Mouse (Mus musculus) gastrocnemius, adult 8-10 months (tissue): ENCODE results near the gene Fcrlb. TPM values are rescaled to one million over a fixed set of nuclear protein-coding genes. Genes with fewer than 3 reads are reported as not detected.

ENCODE experiments used
- DNase-seq, 2 experiments: peaks; one replicate each; pipeline ENCODE4 v3.0.0; 2022; ENCODE audit warnings: low spot score in 2 of 2
- total RNA-seq, 4 experiments: library from RNA; stranded (reverse); gene quantifications; 2 replicates each; pipeline ENCODE4 v1.2.4; 2022

Fcrlb gene
- total RNA-seq, 4 experiments from 2014 or later = not detected

DNA sequence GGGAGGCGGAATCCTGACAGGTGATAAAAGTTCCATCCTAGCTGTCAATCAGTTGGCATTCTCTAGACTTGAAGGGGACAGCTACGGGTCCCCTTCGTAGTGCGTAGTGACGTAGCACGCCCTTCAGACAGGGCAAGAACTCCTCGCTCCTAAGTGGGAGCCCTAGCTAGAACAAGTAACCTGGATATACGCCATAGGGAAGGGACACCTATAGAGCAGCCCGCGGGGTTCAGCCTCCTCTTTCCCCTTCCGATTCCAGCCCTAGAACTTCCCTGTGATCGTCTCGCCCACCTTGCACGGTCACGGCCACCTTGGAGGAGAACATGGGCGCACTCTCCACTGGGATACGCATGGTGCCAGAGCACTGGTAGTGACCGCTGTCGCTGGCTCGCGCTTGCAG, 4.4 kb downstream of the Fcrlb start:
- DNase-seq = no peak

GRCm38 (mm10) chr1:170907456-170908191, 5.1 kb downstream of the Fcrlb start:
- DNase-seq = no peak

- DNase-seq = no peak
Observed at GRCm38 (mm10) chr1:170907111-170907455, 5.7 kb downstream of the Fcrlb start.

GRCm38 (mm10) chr1:170903485-170903884, 9.3 kb downstream of the Fcrlb start:
- DNase-seq = no peak

- peak; percentile 46 to 50 for DNase-seq
Observed at GRCm38 (mm10) chr1:170901536-170902238, 11.1 kb downstream of the Fcrlb start.

DNA sequence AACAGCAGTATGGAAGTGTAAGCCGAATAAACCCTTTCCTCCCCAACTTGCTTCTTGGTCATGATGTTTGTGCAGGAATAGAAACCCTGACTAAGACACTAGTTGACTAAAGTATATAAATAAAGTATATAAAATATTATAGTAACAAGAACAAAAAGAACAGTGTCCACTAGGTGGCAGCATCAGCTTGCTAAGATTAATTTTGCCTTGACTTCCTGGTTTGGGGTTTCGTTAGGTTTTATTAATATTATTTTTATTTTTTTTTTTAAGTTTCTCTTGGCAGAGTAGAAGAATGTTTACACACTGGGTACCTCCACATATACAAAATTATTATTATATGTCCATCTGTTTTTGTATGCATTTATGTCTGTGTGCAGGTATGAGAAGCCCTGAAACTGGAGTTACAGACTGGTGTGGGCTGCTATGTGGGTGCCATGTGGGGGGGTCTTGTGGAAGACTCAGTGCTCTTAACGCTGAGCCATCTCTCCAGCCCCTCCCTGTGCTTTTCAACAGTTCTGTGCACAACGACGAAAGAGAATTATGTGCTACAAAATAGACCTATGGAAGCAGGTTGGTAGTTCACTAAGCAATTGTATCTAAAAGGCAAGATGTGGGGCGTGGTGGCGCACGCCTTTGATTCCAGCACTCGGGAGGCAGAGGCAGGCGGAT, 11.8 kb downstream of the Fcrlb start:
- DNase-seq = no peak

- DNase-seq = no peak
Observed at GRCm38 (mm10) chr1:170898413-170899075, 14.2 kb downstream of the Fcrlb start.

GRCm38 (mm10) chr1:170896651-170897281, 16.0 kb downstream of the Fcrlb start:
- no peak for DNase-seq

DNA sequence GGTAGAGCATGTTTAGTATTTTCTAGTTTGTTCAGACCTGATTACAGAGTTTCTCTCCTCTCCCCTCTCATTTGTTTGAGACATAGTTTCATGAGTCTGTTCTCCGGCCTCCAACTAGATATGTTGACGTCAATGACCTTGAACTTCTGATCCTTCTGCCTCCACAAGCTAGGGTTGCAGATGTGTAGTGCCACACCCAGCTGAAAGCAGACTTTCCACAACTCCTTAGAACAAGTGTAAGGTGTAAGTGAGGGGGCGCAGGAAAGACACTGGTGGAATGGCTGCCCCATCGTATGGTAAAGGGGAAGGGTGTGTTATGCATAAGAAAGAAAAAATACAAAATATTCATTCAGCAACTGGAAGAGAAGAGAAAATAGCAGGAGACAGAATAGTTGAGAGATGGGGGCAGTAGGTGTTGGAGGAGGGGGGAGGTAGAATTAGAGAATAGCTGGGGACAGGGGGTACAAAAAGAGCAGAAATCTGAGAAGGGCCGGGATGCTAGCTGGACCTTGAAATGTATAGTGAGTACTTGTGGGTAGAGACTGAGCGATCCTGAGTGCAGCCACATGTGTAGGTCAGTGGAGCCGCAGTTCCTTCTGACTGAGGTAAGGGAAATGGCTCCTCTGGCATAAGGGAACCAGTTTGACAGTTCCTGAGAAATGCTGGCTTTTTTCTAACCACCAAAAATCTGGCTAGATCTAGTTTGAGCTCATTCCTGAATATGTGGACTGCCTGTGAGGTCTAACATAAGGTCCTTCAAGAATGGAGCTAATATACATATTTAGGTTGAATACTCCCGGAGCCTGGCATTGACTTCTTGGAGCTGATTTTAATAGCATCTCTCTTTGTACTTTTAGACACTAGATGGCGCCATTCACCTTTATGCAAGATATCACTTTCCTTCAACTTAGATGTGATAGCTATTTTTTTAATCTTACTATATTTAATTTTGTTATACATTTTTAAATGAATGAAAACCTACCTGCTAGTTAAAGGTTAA, 17.8 kb downstream of the Fcrlb start:
- no peak for DNase-seq

- DNase-seq = no peak
Observed at GRCm38 (mm10) chr1:170892279-170892678, 20.5 kb downstream of the Fcrlb start.

DNA sequence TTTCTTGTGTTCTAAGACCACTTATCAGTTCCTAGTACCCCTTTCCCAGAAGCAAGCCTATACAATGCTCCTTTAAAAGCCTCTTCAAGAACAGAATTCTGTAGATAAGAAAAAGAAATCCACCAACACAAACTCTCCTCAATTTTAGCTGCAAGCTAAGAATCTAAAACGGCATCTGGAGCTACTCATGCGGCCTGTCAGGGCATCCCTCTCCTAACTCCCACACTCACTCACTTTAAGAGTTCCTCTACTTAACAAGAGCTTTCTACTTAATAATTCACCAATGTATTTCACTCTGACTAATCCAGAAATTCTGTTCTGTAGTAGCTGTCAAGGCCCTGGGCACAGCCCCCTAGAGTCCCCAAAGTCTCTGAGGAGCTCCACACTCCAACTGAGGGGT, 21.1 kb downstream of the Fcrlb start:
- no peak for DNase-seq

GRCm38 (mm10) chr1:170889310-170889709, 23.4 kb downstream of the Fcrlb start:
- DNase-seq = no peak

DNA sequence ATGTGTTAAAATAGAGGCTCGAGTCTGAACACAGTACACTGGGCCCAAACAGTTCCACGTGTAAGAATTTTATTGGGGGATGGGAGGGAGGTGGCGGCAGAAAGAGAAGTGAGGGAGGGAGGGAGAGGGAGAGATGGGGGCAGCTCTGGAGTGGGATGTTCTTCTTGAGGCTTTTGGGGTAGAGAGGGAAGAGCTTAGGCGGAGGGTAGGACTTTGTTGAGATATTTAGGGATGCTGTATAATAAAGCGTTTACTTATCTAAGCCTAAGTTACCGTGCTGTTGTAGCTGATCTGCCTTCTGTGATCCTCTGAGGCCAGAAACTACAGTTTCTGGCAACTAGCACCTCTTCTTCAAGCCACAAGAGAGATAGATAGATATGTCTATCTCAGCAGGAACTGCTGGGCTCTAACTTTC, 26.7 kb downstream of the Fcrlb start:
- no peak for DNase-seq

DNA sequence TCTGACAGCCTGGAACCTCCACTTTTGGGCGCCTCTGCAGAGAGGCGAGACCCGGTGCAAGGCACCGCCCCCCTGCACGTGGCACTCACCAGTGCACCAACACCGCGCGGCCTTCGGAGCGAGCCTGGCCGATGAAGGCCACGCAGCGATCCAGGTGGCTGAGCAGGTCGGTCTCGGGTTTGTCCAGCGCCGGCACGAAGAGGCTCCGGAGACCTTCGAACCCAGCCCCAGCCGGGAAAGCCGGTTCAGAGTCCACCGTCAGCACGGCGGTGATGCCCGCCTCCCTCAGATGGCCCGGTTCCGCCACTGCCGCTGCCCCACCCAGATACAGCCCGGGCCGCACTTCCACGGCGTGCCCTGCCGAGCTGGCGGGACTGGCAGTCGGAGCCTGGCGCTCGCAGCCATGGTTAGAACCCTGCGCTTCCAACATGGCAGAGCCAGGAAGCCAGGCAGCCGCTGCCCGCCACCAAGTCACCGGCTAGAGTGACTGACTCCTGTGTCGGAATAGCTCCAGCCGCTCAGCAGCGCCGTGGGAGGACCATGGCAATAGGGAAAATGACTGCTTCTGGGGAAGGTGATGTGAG, 27.7 kb downstream of the Fcrlb start, which contains the start of the genes Gm26620 and Dusp12:
Gene Gm26620, plus strand, starts transcription at position 88 of the 584 bp plus-strand sequence.
Gene Dusp12, minus strand, starts transcription at position 563 of the 584 bp plus-strand sequence.
- DNase-seq = peak; percentile 70 to 81

- DNase-seq = no peak
Observed at GRCm38 (mm10) chr1:170884390-170884789, 28.4 kb downstream of the Fcrlb start.

DNA sequence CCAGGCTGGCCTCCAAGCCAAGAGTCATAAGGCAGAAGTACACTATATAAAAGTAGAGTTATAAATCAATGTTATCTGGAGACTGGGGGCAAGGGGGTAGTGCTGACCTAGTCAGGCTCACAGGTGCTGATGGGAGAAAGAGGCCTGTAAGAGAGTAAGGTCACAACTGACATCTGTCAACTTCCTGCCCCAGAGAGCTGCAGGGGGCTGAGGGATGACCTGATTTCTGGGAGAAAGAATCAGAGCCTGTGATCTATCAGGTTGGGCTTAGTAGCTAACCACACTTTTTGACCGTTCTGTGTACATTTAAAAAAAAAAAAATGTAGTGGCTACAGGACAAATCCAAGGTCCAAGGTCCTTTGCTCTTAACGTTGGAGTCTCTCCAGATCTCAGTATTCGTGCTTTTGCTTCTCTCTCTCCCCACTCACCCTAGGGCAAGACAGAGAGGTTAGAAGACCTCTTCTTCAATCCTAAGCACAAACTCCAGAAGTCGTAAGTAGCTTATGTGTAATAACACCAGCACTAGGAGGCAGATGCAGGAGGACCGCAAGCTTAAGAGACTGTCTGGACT, 29.7 kb downstream of the Fcrlb start:
- no peak for DNase-seq

DNA sequence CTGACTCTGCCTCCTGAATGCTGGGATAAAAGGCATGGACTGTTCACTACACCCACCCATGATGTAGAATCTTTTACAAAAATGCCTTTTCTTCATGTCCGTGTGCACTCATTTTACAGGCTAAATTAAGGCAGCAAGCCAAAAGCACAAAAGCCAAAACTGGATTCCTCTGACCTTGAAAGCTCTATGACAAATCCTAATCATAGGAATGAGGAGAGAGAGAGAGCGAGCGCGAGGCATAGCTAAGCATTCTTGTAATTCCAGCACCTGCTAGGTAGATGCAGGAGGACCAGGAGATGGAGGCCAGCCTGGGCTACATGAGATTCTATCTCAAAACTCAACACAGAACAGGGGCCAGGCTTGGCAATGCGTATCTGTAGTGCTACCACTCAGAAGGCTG, 35.8 kb downstream of the Fcrlb start:
- no peak for DNase-seq

- no peak for DNase-seq
Observed at GRCm38 (mm10) chr1:170875676-170876075, 37.1 kb downstream of the Fcrlb start.

GRCm38 (mm10) chr1:170871961-170872360, 40.8 kb downstream of the Fcrlb start:
- DNase-seq = no peak
